Mouse (Mus musculus) spleen, postnatal 14 days (tissue): Measurements from ENCODE around the gene Ckap5.

Source experiments
- DNase-seq, 2 experiments: peaks; one replicate each; pipeline ENCODE4 v3.0.0; 2021 to 2022; ENCODE audit warnings: low spot score in 2 of 2

Ckap5 gene

DNA sequence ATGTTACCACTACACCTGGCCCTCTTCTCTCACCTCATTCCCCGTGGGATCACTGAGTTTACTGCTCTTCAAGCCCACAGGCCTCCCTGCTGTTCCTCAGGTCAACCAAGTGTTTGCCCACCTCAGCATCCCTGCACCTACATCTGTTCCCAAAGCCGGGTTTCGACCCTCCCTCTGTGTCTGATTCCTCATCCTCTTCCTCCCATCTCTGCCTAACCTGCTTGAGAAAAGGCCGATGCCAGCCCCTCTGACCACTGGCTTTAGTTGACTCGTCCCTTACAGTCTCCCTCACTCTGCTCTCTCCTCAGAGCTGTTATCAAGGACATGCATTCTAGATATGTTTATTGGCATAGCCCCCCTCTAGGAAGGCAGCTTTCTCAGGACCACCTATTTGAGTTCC, 100.9 kb downstream of the Ckap5 start:
- DNase-seq: no peak

DNA sequence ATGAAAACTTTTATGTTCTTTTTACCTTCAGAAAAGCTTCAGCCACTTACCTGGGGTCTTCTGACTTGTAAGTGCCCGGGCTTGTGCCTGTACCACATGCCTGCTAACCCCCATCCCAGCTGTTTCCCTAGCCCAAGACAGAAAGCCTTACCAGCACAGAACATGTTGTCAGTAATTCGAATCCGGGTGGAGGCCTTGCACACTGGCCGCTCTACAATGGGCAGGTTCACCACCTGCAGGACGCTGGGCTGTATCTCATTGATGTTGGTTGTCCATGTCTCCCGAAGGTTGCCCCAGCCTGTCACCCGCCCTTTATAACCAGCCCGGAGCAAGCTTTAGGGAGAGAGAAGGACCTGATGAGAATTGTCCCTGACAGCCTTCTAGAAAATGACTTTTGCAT, 101.6 kb downstream of the Ckap5 start:
- DNase-seq: no peak

DNA sequence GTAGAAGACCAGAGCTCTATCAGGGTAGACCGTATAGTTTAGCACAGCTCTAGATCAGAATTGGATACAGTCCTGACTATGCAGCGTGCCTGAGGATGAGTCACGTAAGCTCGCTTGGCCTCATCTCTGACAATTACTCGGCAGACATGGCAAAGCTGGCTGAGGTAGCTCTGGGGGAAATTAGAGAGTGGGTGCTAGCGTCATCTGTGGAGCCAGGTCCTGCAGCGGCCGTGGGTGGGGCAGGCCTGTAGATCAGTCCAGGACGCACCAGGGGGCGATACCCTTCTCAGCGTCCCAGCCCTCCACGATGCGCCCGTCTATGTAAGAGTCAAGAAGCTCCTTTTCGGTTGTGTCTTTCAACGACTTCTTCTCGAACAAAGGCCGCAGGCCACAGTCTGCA, 103.1 kb downstream of the Ckap5 start:
- no peak for DNase-seq

DNA sequence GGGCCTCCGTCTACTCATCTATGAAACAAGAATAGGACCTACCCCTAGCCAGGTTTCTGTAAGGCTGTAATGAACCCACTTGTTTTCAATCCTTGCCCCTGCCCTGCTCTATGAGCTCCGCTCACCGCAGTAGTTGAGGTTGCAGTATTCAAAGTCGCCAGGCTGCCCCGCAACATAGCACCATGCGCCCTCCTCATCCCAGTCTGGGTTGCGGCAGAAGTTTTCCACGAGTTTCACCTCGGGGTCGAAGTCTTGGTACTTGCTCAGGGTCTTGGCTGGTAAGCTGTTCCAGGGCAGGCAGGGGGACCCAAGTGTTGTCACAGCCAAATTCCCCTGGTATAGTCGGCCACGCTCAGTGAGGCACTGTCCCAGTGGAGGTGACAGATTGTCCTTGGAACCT, 103.8 kb downstream of the Ckap5 start:
- DNase-seq: no peak

DNA sequence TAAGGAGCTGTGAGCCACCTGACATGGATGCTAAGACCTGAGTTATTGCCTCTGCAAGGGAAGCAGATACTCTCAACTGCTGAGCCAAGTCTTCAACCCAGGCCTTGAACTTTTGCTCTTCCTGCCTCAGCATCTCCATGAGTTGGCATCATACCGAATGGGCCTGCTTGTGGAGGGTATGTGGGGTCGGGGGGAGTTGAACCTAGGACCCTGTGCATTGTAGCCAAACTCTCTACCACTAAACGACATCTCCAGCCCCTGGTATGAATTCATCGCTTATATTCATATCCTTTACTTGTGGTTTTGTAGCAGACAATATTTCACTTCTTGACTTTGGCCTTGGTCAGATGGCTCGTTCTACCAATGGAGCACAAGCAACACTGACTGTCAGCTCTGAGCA, 105.3 kb downstream of the Ckap5 start:
- no peak for DNase-seq

DNA sequence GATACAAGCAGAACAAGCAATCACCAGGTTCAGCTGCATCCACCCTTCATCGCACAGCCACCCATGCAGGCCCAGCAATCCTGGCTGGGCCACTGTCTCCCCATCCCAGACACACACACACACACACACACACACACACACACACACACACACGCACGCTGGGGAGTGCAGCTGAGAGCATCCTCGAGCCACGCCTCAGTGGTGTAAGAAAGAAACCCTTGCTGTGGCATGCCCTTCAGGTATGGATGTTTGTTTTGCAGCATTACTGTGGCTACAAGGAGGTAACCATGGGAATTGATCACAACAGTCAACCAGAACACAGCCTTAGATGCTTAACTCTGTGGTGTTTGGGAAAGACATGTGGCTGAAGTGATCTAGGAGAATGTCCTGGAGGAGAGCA, 105.8 kb downstream of the Ckap5 start:
- DNase-seq: no peak

DNA sequence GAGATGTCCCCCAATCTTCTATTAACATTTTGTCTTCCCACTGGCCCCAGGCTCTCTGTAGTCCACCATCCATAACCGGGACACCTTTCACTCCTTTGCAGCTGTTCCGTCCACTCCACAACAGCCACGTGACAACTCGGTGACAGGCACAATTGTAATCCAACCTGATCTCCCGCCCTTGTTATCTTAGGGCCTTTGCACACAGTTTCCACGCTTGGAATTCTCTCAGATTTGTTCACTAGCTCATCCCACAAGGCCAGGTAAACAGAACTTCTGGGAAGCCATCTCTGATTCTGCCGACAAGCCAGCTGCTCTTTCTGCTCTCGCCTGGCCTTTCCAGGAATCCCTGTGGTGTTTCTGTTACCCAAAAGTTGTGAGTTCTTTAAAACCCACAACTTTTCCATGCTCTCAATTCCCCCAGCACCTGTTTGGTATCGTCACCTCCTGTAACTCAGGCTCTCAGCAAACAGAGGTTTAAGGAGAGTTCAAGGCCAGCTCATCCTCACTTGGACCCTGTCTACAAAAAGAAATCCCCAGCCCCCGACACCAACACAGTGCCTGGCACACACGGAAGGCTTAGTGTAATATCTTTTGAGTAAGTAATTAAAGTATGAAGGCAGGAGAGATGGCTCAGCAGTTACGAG, 106.9 kb downstream of the Ckap5 start:
- no peak for DNase-seq

DNA sequence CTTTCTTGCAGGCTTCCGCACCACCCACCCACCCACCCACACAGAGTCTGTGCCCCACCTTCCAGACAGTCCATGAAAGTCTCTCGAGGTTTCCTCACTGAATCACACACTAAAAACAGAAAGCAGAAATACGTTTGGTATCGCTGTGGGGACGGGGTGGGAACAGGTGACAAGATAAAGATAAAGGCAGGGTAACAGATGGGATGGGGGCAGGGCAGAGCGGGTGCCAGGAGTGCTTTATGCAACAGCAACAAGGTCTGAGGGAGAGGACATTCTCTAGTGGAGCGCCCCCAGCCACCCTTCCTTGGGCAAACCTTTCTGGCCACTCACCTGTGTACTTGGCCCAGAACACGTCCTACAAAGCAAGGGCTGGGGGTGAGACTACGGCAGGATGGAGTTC, 108.3 kb downstream of the Ckap5 start:
- no peak for DNase-seq

DNA sequence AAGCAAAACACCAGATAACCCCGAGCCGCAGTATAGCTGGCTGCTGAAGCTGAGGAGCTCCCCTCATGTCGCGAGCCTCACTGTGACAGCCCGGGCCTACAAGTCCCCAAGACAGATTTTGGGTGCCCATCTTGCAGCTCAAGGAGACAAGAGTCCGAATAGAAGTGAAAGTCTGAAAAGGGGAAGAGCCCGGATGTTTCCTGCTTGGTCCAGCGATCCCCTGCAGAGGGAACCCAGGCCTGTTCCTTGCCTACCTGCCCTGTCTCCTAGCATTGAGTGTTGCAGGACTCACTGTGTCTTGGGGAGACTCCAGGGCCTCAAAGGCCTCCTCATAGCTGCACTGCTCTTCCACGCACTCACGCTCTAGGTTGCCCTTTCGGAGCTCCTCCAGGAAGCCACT, 108.9 kb downstream of the Ckap5 start:
- DNase-seq: no peak

DNA sequence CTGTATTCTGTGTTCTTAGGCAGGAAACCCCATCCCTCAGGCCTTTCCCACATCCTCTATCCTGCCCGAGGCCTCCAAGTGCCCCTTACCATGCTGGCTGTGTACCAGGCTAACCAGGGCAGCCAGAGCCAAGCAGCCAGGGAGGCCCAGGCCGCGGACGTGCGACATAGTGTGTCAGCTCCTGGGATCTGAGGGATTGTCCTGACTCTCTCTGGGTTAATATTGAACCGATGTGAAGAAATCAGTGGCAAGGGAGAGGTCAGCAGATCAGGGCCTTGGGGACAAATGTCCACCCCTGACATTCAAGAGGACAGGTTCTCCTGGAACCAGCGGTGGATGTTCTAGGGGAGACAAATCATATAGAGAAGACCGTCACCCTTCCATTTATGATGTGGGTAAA, 109.7 kb downstream of the Ckap5 start, which contains the start of gene F2:
Gene F2, minus strand, starts transcription at position 186 of the 400 bp plus-strand sequence.
- DNase-seq: no peak

DNA sequence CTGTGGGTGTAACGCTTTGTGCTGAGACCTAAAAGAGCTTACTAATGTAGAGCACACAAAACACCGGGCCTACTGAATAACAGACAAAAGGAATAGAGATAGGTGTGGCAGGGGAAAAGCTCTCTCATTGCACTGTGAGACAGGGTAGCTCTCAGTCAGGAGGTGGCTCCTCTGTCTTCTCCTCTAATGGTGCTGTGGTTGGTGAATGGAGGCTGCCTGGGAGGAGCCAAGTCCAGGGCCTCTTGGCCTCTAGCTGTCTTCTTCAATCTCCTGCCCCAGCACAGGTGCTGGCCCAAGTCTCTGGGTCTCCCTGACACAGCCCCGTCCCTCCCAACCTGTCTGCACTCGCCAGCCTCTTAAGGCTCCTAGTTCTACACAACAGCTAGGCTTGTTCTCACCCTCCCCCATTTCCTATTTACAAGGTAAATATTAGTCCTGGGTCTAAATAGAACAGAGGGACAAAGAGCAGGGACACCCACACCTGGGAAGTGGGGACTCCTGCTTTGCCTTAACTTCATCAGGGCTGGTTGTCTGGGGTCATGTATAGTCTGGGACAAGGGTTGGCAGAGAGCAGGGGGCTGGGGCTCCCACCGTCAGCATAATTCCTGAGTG, 110.3 kb downstream of the Ckap5 start:
- no peak for DNase-seq

DNA sequence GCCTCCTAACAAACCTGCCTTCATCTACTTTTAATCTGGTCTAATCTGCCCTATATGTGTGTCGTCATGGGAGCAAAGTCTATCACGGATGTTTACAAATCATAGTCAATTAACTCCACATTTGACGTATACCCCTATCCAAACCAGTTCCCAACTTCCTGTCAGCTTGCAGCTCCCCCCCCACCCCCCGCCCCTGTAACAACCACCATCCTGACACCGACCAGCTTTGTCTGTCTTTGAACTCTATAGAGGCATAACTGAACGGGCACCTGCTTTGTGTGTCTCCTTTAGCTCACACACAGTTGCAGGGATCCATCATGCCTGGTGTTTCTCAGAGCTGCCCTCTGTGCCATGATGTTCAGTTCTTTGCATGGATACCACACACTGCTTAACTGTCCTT, 112.4 kb downstream of the Ckap5 start:
- no peak for DNase-seq

DNA sequence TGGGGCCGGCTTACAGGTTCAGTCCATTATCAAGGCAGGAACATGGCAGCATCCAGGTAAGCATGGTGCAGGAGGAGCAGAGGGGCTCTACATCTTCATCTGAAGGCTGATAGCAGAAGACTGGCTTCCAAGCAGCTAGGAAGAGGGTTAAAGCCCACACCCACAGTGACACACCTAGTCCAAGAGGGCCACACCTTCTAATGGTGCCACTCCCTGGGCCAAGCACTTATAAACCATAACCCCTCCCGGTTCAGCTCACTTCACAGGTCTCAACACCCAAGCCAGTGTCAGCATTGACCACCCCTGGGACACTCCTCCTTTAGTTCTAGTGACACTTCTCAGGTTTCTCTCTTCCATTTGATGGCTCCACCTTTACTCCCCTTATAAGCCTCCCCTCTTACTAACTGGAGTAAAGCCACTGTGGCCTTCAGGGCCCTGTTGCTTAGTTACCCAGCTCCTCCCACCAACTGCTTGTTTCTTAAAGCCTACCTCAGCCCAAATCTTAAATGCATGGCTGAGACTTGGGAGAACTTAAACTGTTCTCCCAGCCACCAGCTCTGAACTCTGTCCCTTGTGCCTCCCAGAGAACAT, 116.4 kb downstream of the Ckap5 start:
- no peak for DNase-seq

DNA sequence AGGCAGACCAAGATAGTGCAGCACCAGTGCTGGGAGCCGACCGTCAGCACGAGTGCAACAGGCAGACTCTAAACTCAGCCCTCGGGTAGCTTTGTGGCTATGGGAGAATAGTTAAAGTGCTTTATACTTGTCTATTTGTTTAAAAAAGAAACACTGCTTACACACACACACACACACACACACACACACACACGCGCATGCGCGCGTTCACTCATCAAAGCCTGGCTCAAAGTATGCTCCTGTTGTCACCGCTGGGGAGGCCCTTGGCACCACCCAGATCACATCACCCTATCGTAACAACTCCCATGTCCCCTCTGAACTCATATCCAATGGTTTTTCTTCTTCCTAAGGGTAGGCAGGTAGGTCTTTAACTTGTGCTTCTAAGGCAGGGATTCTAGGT, 117.5 kb downstream of the Ckap5 start:
- DNase-seq: no peak

DNA sequence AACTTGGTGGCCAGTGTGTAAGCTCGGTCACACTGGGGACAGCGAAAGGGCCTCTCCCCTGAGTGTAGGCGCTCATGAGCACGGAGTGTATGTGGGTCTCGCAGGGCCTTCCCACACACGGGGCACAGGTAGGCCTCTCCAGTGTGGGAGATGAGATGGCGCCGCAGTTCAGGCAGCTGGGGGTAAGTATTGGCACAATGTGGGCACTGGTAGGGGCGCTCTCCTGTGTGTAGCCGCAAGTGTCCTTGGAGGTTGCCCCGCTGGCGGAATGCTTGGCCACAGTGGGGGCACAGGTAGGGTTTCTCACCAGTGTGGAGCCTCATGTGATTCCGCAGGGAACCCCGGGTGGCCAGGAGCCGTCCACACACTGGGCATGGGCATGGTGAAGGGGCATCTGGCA, 118.8 kb downstream of the Ckap5 start:
- DNase-seq: no peak

DNA sequence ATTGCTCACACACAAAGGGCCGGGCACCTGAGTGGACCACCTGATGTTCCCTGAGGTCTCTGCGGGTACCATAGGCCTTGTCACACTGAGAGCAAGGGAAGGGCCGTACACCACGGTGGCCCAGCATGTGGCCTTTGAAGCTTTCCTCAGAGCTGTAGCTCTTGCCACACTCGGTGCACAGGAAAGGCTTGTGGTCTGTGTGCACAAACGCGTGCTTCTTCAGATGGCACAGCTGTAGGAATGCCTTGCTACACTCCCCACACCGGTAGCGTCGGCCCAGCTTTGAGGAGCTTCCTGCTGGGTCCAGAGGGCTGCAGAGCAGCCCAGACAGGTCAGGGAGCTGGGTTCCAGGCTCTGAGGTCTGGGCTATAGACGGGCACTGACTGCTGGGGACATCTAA, 119.2 kb downstream of the Ckap5 start:
- DNase-seq: no peak

DNA sequence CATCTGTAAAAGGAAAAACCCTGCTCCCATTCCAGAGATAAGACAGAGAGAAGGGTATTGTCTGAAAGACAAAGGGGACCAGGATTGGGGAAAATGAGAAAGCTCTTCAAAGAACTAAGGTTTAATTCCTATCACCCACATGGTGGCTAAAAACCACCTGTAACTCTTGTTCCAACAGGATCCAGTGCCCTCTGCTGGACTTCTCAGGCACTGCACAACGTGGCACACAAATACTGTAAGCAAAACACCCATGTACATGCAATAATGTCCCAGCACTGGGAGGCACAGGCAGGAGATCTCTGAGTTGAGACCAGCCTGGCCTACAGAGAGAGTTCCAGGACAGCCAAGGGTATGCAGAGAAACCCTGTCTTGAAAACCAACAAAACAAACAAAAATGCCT, 120.2 kb downstream of the Ckap5 start:
- peak in 1 of 2 experiments; percentile 52 for DNase-seq

DNA sequence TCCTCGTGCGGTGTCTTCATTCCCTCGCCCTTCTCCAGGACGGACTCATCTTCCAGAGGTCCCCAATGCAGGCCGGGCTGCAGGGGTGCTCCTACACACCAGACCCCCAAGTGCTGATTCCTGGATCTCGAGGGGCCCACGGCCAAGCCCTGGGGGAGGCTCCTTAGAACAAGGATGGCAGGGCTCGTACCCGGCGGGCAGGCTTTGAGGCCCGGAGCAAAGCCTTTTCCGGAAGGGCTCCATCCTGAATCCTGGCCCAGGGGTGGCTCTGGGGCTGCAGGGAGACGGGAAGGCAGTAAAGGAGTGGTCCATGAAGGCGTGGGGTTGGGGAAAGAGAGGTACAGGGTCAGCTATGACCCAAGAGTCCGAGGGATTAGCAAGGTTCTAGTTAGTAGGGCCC, 122.6 kb downstream of the Ckap5 start:
- DNase-seq: no peak

DNA sequence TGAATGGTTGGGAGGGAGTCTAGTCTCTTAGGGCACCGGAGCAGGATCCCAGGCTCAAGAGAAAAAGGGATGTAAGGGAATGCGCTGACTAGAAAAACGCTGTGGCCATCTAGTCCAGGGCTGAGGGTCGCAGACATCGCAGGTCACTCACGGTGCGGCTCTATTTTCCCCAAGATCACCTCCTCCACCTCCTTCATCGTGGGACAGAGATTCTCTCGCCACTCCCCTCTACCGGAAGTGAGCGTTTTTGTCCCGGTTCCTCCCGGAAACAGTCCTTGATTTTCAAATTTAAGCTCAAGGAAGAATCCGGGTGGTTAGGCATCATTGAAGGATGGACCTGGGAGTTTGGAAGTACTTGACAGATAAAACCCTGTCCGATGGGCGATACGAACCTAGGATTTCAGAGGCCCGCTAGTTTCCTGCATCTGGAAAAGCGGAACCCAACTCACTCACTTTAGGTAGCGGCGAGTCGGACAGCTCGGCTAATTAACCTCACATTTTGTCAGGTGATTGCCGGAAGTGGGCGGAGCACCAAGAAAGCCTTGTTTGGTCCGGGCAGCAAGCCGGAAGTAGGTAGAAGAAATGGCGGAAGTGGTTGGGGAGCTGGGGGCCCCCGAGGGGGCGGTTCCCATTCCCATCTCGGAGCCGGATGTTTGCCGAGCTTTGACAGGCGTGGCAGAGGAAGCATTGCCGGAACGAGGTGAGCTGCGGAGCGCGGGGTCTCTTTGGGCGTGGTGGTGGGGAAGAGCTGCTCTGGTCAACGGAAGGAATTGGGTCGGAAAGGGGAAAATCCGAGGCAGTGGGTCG, 123.2 kb downstream of the Ckap5 start, which contains the start of the genes Zfp408 and Arhgap1:
Gene Zfp408, minus strand, starts transcription at position 239 of the 807 bp plus-strand sequence.
Gene Arhgap1, plus strand, starts transcription at position 308 of the 807 bp plus-strand sequence.
- peak; percentile 87 to 94 for DNase-seq

DNA sequence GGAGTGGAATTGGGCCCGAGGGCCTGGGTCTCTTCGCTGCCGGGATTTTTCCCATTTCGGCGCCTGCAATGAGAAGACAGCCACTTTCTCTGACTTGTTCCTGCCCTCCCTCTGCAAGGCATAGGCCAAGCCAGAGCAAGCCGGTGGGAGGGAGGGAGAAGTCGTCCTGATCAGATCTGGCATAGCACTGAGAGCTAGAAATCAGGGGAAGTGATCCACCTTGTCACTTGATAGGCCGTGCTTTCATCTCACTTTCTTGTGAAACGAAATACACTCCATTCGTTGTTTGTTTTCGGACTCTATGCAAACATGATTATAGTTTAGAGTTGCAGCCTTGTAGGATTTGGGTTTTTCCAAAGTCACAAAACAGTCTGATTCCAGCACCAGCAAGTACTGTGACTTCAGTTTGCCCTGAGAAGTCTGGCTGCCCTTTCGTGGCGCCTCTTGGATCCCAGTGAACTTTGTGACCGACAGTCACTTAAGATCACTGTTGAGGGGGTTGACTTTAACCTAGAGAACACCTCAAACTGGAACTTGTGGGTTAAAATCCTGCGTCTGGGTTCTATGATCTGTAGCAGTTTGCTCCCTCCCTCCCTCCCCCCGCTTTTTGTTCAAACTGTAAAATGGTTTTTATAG, 123.9 kb downstream of the Ckap5 start:
- DNase-seq: no peak

DNA sequence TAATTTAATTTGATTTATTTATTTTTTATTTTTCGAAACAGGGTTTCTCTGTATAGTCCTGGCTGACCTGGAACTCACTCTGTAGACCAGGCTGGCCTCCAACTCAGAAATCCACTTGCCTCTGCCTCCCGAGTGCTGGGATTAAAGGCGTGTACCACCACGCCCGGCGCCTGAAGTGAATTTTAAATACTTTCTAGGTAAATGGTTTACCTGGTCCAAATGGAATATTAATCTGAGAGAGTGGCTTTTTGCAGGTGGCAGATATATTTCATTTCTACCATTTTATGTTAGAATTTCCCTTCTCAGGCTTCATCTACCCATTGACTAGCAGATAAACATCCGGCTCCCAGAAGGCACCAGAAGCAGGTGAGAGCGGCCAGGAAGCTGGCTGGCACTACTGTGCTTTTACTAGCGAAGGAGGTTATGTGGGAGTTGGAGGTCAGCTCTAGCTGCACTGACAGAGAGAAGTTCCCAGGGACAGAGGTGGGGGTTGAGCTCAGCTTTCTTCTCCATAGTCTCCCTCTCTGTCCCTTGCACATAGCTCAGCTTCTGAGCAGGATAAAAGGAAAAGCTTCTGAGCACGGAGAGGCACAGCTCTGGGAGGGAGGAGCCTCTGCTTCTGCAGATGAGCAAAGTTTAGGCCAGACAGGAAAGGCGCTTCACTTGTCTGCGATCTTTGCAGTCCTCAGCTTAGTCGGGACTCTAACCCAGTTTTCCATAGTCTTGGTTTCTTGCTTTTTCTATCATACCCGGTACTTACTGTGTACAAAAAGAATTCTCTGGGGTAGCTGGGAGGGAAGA, 125.1 kb downstream of the Ckap5 start:
- no peak for DNase-seq
